Mouse (Mus musculus) lung, adult 2 months (tissue): ENCODE data around the gene Hs3st4. TPM values are rescaled to one million over a fixed set of nuclear protein-coding genes. Genes with fewer than 3 reads are reported as not detected.

Experiments
- DNase-seq: peaks from one replicate; pipeline ENCODE4 v3.0.0; 2022
- H3K4me1 ChIP-seq: fragments of 200-500 bp; 2 replicates; pipeline ENCODE4 v1.6.1; 2011; ENCODE audit warnings: low read length; ENCODE audit not compliant: control insufficient read depth, insufficient read depth
- H3K4me3 ChIP-seq: fragments of 200-500 bp; replicated peaks from 2 replicates; pipeline ENCODE3; 2011; ENCODE audit warnings: low read depth, mild to moderate bottlenecking, control low read depth, low read length; ENCODE audit errors: extremely low read depth
- CTCF ChIP-seq: fragments of 200-500 bp; IDR thresholded peaks from 2 replicates; pipeline ENCODE4 v1.5.1; 2011; ENCODE audit warnings: mild to moderate bottlenecking, low read length, control low read depth; ENCODE audit not compliant: insufficient read depth
- POLR2A ChIP-seq: fragments of 200-500 bp; IDR thresholded peaks from 2 replicates; pipeline ENCODE4 v1.6.1; 2011; ENCODE audit warnings: low read depth, mild to moderate bottlenecking, control low read depth, low read length, borderline replicate concordance; ENCODE audit errors: extremely low read depth
- WGBS: fragments of 180-500 bp; shearing (Covaris S2); methylation state at CpG from one replicate; pipeline ENCODE4 v1.1.7; 2018; 5-methylcytosine and 5-hydroxymethylcytosine counted together
- polyA plus RNA-seq: library from polyadenylated mRNA; depleted of rRNA; stranded (reverse); fragments of >200 nt; gene quantifications from 2 replicates; pipeline ENCODE4 v1.2.3, GENCODE M21; 2012

Hs3st4 gene
- polyA plus RNA-seq, 1 experiment: not detected

DNA sequence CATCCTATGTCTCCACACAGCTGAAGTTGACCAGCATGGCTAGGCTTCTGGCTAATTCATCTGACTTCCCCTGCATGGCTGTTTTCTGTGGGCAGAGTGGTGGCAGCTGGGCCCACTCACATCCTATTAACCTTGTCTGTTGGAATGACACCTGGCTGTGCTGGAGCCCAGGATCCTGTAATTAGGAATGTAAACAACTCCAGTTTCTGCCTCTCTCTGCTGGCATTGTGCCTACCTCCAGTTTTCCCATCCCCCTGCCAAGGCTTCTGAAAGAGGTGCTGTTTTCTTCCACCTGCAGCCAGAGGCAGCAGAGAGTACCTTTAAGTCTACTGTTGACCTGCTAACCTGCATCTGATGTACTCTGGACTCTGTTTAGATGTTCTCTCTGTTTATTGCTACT, 288.1 kb downstream of the Hs3st4 start:
- DNase-seq: no peak
- H3K4me3 ChIP-seq: no peak overlapping the region
- H3K4me1 ChIP-seq: no peaks in the 10 kb centered on the region
- TF ChIP-seq POLR2A (no peak), CTCF (no peak)

- WGBS: 48% methylated on average over 6 of the region's 6 CpGs
- no peak for TF ChIP-seq POLR2A
- H3K4me1 ChIP-seq: no peaks in the 10 kb centered on the region
- DNase-seq: no peak
- H3K4me3 ChIP-seq: no peak overlapping the region
These were observed 307.2 kb downstream of the Hs3st4 start for GRCm38 (mm10) chr7:124289873-124290272.

DNA sequence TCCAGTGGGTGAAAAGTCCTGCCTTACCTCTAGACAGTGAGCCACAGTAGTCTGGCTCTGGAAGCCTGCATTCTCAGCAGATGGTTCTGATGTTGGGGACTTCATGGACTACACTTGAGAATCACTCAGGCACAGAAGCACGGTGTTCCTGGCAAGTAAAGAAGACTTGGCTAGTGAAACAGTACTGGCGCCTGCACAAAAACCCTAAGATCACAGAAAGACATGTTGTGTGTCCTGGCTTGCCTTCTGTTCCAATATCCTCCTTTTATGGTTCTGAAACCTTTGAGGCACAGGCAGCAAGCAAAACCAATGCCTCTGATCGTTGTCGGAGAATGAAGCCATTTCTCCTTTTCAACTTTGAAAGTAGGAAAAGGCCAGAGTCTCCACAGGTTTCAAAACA, 336.8 kb downstream of the Hs3st4 start:
- no peak for DNase-seq
- Histone ChIP-seq H3K4me3 (no peak overlapping the region), H3K4me1 (no peaks in the 10 kb centered on the region)
- WGBS: 71% methylated on average over 4 of the region's 4 CpGs
- no peak for TF ChIP-seq POLR2A
- no peak for TF ChIP-seq CTCF

DNA sequence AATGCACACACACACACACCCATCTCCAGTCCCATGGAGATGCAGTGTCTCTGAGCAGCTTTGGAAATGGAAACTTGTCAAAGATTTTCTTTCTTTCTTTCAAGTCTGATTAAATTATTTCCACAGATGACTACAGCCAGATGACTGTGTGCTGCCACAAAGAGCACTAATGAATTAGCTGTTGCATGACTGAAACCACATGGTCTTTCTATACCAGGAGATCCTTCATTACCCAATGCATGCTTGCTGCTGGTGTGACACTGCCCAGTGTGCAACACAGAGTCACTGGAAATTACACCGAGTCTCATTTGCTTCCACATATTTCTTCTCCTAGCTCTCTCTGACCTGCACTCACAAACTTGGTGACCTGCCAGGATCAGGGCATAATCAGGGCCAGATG, 353.0 kb downstream of the Hs3st4 start:
- WGBS: 51% methylated on average over 1 of the region's 1 CpGs
- DNase-seq: no peak
- Histone ChIP-seq H3K4me1 (no peaks in the 10 kb centered on the region), H3K4me3 (no peak overlapping the region)
- TF ChIP-seq POLR2A (no peak), CTCF (no peak)

DNA sequence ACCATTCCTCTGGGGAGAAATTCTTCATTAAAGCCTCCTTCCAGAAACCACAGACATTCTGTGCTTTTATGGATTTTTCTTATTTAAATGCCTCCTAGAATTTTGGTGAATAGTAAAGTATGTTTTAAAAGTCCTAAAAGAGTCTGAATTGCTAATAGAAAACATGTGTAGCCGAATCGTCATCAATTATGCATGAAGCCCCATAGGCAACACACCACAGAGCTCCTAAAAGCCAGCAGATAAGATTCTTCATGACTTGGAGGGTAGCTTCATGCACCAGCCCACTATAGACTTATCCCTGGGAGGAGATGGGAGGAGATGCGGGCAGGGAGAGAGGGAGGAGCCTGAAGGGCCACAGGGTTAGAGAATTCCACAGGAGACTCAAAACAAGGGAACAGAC, 358.8 kb downstream of the Hs3st4 start:
- TF ChIP-seq POLR2A (no peak), CTCF (no peak)
- DNase-seq: no peak
- no peaks in the 10 kb centered on the region for H3K4me1 ChIP-seq
- WGBS: 80% methylated on average over 3 of the region's 3 CpGs
- H3K4me3 ChIP-seq: no peak overlapping the region

- TF ChIP-seq POLR2A (no peak), CTCF (no peak)
- 26% methylated on average over 13 of the region's 13 CpGs for WGBS
- Histone ChIP-seq H3K4me1 (no peaks in the 10 kb centered on the region), H3K4me3 (no peak overlapping the region)
- DNase-seq: no peak
These were observed 364.7 kb downstream of the Hs3st4 start for GRCm38 (mm10) chr7:124347218-124348017.

- WGBS: 90% methylated on average over 4 of the region's 4 CpGs
- no peak for TF ChIP-seq CTCF
- DNase-seq: no peak
- Histone ChIP-seq H3K4me3 (no peak overlapping the region), H3K4me1 (no peaks in the 10 kb centered on the region)
These were observed 371.4 kb downstream of the Hs3st4 start for GRCm38 (mm10) chr7:124354035-124354434.

DNA sequence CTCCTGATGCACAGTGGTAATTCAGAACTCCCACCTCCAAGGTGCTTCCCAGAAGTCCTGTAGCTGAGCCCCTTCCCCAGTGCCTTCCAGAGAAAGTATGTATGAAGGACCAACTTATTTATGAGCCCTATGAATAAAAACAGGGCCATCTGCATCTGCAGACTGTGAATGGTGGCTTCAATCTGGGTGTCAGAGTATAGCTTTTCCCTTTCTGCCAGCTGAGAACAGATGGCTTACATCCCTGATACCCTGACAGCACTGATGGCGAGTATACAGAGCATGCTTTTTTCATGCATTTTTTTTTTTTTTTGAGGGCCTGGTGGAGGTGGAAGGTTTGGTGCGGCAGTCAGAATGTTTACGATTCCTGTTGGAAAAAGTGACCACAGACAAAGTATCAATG, 375.4 kb downstream of the Hs3st4 start:
- no peak overlapping the region for H3K4me3 ChIP-seq
- TF ChIP-seq CTCF (no peak), POLR2A (no peak)
- no peaks in the 10 kb centered on the region for H3K4me1 ChIP-seq
- no peak for DNase-seq
- 24% methylated on average over 3 of the region's 3 CpGs for WGBS

- Histone ChIP-seq H3K4me1 (no peaks in the 10 kb centered on the region), H3K4me3 (no peak overlapping the region)
- TF ChIP-seq CTCF (no peak), POLR2A (no peak)
- no peak for DNase-seq
- 73% methylated on average over 4 of the region's 4 CpGs for WGBS
These were observed 377.2 kb downstream of the Hs3st4 start for GRCm38 (mm10) chr7:124359836-124360235.

- TF ChIP-seq CTCF: no peak
- TF ChIP-seq POLR2A: no peak
- Histone ChIP-seq H3K4me1 (no peaks in the 10 kb centered on the region), H3K4me3 (no peak overlapping the region)
- 49% methylated on average over 1 of the region's 1 CpGs for WGBS
- no peak for DNase-seq
These were observed 389.6 kb downstream of the Hs3st4 start for GRCm38 (mm10) chr7:124372297-124372696.

- TF ChIP-seq CTCF (no peak), POLR2A (no peak)
- WGBS: 82% methylated on average over 2 of the region's 2 CpGs
- no peak overlapping the region for H3K4me3 ChIP-seq
- no peaks in the 10 kb centered on the region for H3K4me1 ChIP-seq
- DNase-seq: no peak
These were observed 390.0 kb downstream of the Hs3st4 start for GRCm38 (mm10) chr7:124372697-124373096.
